Mouse (Mus musculus) liver, adult 2 months (tissue): ENCODE data around the gene Atrnl1. TPM values are rescaled to one million over a fixed set of nuclear protein-coding genes. Genes with fewer than 3 reads are reported as not detected.
"Not testable (repeated sequence)": the region's sequence is repeated elsewhere in the genome, so short reads cannot be mapped to it uniquely, and the experiment has no call there.

Experiments used
- DNase-seq: peaks from one replicate; pipeline ENCODE4 v3.0.0-alpha.2; 2011; ENCODE audit warnings: low read depth, low spot score; ENCODE audit errors: extremely low read depth
- H3K27ac ChIP-seq: fragments of 200-500 bp; replicated peaks from 2 replicates; pipeline ENCODE4 v1.5.1; 2012; ENCODE audit warnings: low read depth, mild to moderate bottlenecking, control low read depth, inconsistent platforms, low read length; ENCODE audit not compliant: insufficient read depth
- H3K27me3 ChIP-seq: fragments of 200-500 bp; 2 replicates; pipeline ENCODE4 v1.6.1; 2012; ENCODE audit warnings: mild to moderate bottlenecking, moderate library complexity, low read length, inconsistent platforms; ENCODE audit not compliant: control insufficient read depth, insufficient read depth
- H3K36me3 ChIP-seq: fragments of 200-500 bp; 2 replicates; pipeline ENCODE4 v1.6.1; 2012; ENCODE audit warnings: low read length, inconsistent platforms; ENCODE audit not compliant: control insufficient read depth, insufficient read depth
- H3K4me1 ChIP-seq: fragments of 200-500 bp; 2 replicates; pipeline ENCODE4 v1.6.1; 2011; ENCODE audit warnings: low read length; ENCODE audit not compliant: control insufficient read depth, insufficient read depth
- H3K4me3 ChIP-seq: fragments of 200-500 bp; 2 replicates; pipeline ENCODE4 v1.5.1; 2011; ENCODE audit warnings: low read depth, mild to moderate bottlenecking, control low read depth, low read length, moderate library complexity; ENCODE audit not compliant: insufficient read depth
- H3K79me2 ChIP-seq: fragments of 200-500 bp; 2 replicates; pipeline ENCODE4 v1.6.1; 2012; ENCODE audit warnings: inconsistent platforms, mild to moderate bottlenecking, low read length, moderate library complexity; ENCODE audit not compliant: control insufficient read depth, insufficient read depth
- H3K9ac ChIP-seq: fragments of 200-500 bp; 2 replicates; pipeline ENCODE4 v1.6.1; 2012; ENCODE audit warnings: low read depth, mild to moderate bottlenecking, control low read depth, inconsistent platforms, low read length
- CTCF ChIP-seq: fragments of 200-500 bp; IDR thresholded peaks from 2 replicates; pipeline ENCODE4 v1.5.1; 2011; ENCODE audit warnings: low read depth, low read length, control low read depth
- POLR2A ChIP-seq: fragments of 200-500 bp; IDR thresholded peaks from 2 replicates; pipeline ENCODE4 v1.6.1; 2011; ENCODE audit warnings: low read length, control low read depth; ENCODE audit not compliant: insufficient read depth; ENCODE audit errors: extremely low read depth
- WGBS: fragments of 180-500 bp; shearing (Covaris S2); methylation state at CpG from one replicate; pipeline ENCODE4 v1.1.7; 2018; 5-methylcytosine and 5-hydroxymethylcytosine counted together
- polyA plus RNA-seq: library from polyadenylated mRNA; depleted of rRNA; stranded (reverse); fragments of >200 nt; gene quantifications from 2 replicates; pipeline ENCODE4 v1.2.3, GENCODE M21; 2012
- total RNA-seq: library from RNA; depleted of rRNA; stranded (reverse); fragments of >200 nt; gene quantifications from 2 replicates; pipeline ENCODE4 v1.2.3, GENCODE M21; 2014

The Atrnl1 gene
- total and polyA plus RNA-seq, 2 experiments: 5.2 to 25.4 TPM

DNA sequence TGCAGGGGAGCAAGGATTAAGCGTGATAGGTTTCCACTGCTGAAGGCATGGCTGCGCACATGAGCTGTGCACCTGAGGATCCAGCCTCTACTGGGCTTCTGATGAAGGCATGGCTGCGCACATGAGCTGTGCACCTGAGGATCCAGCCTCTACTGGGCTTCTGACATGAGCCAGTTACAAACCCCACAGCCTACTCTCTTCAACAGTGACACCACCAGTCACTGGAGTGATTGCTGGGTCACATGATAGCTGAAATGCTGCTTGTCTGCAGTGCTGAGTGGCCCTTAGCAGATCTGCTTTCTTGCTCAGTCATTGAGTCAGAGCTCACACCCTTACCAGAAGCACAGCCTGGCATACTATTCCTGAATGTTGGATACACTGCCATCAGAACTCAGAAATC, 68.6 kb downstream of the Atrnl1 start:
- Histone ChIP-seq H3K79me2 (no peaks in the 10 kb centered on the region), H3K9ac (no peak overlapping the region), H3K4me1 (peaks cover 3% of the 10 kb centered on the region; the same call in 1 of the 2 replicates), H3K27ac (no peak overlapping the region), H3K4me3 (no peak overlapping the region), H3K36me3 (peaks cover 8% of the 10 kb centered on the region; the same call in 1 of the 2 replicates), H3K27me3 (no peaks in the 10 kb centered on the region)
- 97% methylated on average over 3 of the region's 3 CpGs for WGBS
- no peak for DNase-seq
- TF ChIP-seq CTCF (no peak), POLR2A (no peak)

- H3K4me3 ChIP-seq: no peak overlapping the region
- WGBS: 96% methylated on average over 20 of the region's 20 CpGs
- H3K79me2 ChIP-seq: no peaks in the 10 kb centered on the region
Measured at GRCm38 (mm10) chr19:57686596-57686995, 75.8 kb downstream of the Atrnl1 start.

GRCm38 (mm10) chr19:57692566-57692965, 81.7 kb downstream of the Atrnl1 start:
- no peak for DNase-seq
- Histone ChIP-seq H3K79me2 (no peaks in the 10 kb centered on the region), H3K36me3 (peaks cover 15% of the 10 kb centered on the region; the same call in 1 of the 2 replicates), H3K27ac (no peak overlapping the region), H3K9ac (no peak overlapping the region), H3K27me3 (no peaks in the 10 kb centered on the region), H3K4me3 (no peak overlapping the region), H3K4me1 (no peaks in the 10 kb centered on the region)
- WGBS: 88% methylated on average over 3 of the region's 3 CpGs
- TF ChIP-seq CTCF: no peak
- TF ChIP-seq POLR2A: no peak

More at GRCm38 (mm10) chr19:57686596-57686995, 75.8 kb downstream of the Atrnl1 start:
- Histone ChIP-seq H3K36me3 (peaks cover 17% of the 10 kb centered on the region; the same call in 1 of the 2 replicates), H3K9ac (no peak overlapping the region), H3K27ac (no peak overlapping the region), H3K4me1 (no peaks in the 10 kb centered on the region), H3K27me3 (no peaks in the 10 kb centered on the region)
- no peak for DNase-seq
- no peak for TF ChIP-seq CTCF
- TF ChIP-seq POLR2A: no peak

DNA sequence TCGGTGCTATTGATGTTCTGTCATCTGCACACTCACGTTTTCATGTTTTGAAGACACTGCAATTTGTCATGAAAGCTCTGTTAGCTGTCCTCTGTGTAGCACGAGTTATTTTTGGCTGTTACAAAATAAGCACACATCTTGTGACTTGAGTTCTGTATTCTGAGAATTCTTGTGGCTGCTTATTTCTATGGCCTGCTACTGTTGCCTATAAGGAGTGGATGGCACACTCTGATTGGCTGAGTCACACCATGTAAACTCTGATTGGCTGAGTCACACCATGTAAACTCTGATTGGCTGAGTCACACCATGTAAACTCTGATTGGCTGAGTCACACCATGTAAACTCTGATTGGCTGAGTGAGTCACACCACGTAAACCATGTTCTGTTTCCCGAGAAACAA, 85.9 kb downstream of the Atrnl1 start:
- H3K4me3 ChIP-seq, H3K27me3 ChIP-seq, H3K36me3 ChIP-seq, H3K4me1 ChIP-seq, DNase-seq, H3K27ac ChIP-seq, H3K79me2 ChIP-seq, H3K9ac ChIP-seq: not testable (repeated sequence)
- WGBS: 94% methylated on average over 5 of the region's 5 CpGs

DNA sequence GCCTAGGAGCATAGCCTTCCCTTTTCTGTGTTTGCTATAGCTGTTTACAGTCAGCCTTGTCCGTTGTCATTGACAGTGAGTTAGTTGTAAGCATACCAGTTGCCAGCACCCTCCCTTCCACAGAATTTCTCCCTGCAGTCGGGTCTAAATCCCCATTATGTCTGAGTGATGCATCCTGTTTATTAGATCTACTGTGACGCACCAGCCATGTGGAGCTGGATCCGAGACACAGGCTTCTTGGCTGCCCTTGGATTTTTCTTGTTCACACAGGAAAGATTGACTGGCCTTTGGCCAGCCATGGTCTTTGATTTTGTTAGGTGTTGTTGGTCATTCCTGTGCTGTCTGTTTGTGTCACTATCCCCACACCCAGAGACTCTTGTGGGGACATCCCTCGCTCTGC, 102.3 kb downstream of the Atrnl1 start:
- peaks cover 14% of the 10 kb centered on the region for H3K36me3 ChIP-seq
- H3K9ac ChIP-seq: no peak overlapping the region
- 0 out of 2 replicates have a peak, but pooled peaks cover 2% of the 10 kb centered on the region for H3K4me1 ChIP-seq
- no peaks in the 10 kb centered on the region for H3K79me2 ChIP-seq
- H3K4me3 ChIP-seq: no peak overlapping the region
- H3K27me3 ChIP-seq: no peaks in the 10 kb centered on the region
- H3K27ac ChIP-seq: no peak overlapping the region
- no peak for TF ChIP-seq POLR2A
- DNase-seq: no peak
- 54% methylated on average over 5 of the region's 5 CpGs for WGBS

- H3K79me2 ChIP-seq: no peaks in the 10 kb centered on the region
- no peak overlapping the region for H3K9ac ChIP-seq
- H3K4me3 ChIP-seq: no peak overlapping the region
- 76% methylated on average over 6 of the region's 6 CpGs for WGBS
- peak; percentile 39 for DNase-seq
- no peaks in the 10 kb centered on the region for H3K27me3 ChIP-seq
- H3K36me3 ChIP-seq: no peaks in the 10 kb centered on the region
- peaks cover 2% of the 10 kb centered on the region; the same call in 1 of the 2 replicates for H3K4me1 ChIP-seq
- no peak overlapping the region for H3K27ac ChIP-seq
- TF ChIP-seq POLR2A: no peak
- TF ChIP-seq CTCF: peak; percentile 95
Measured at GRCm38 (mm10) chr19:57724920-57725319, 114.1 kb downstream of the Atrnl1 start.
